Mouse (Mus musculus): Measurements from ENCODE around the gene Ubc. TPM values are rescaled to one million over a fixed set of nuclear protein-coding genes. Genes with fewer than 3 reads are reported as not detected.

Gene Ubc
- polyA plus RNA-seq, 1 experiment from 2014 or later: 875 TPM

DNA sequence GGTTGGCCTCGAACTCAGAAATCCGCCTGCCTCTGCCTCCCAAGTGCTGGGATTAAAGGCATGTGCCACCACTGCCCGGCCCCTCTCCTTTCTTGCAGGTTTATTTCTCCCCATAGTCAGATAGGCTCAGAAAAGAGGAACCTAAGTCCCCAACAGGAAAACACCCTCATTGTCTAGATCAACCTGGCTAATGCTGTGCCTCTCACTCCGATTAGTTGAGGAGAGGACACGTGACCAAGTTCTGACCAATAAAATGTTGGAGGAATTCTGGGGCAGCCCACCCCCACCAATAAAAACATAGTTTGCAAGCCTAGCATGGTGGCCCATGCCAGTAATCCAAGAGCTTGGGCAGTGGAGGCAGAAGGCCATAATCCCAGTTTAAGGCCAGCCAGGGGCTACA lies 38.1 kb downstream of the Ubc start:
- no peak overlapping the region for H3K4me2 ChIP-seq (replicated peaks)

DNA sequence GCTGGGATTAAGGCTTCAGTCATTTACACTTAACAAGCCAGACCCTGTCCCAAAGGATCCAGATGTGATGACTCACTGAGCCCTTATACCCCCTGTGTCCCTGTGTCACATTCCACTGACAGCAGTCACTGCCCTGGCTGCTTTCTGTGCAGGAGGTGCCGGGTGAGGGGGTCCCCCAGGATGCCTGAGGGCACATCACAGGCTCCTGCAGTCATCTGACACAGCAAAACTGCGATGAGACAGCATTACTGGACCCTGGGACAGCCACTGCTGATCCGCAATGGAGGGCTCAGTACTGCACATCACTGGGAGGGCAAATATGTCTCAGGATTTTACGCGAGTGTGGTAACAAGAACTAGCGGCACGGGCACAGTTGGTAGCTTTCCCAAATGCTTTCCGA lies 38.9 kb downstream of the Ubc start:
- WGBS: 81% methylated on average over 8 of the region's 8 CpGs
- H3K27me3 ChIP-seq (replicated peaks): no peaks in the 10 kb centered on the region
- H3K4me1 ChIP-seq (replicated peaks): no peaks in the 10 kb centered on the region
- no peak overlapping the region for H3K9ac ChIP-seq
- ATAC-seq: no peak
- no peak overlapping the region for H3K4me3 ChIP-seq (replicated peaks)
- H3K4me2 ChIP-seq (replicated peaks): no peak overlapping the region
- H3K9me3 ChIP-seq: no peaks in the 10 kb centered on the region
- H3K27ac ChIP-seq: no peak overlapping the region
- no peaks in the 10 kb centered on the region for H3K36me3 ChIP-seq

More for the DNA sequence above, 38.1 kb downstream of the Ubc start:
- ATAC-seq: no peak
- H3K4me3 ChIP-seq (replicated peaks): no peak overlapping the region
- no peaks in the 10 kb centered on the region for H3K9me3 ChIP-seq
- H3K36me3 ChIP-seq: no peaks in the 10 kb centered on the region
- no peak overlapping the region for H3K27ac ChIP-seq
- no peaks in the 10 kb centered on the region for H3K4me1 ChIP-seq (replicated peaks)
- H3K27me3 ChIP-seq (replicated peaks): no peaks in the 10 kb centered on the region
- WGBS: 92% methylated on average over 5 of the region's 5 CpGs
- no peak overlapping the region for H3K9ac ChIP-seq

DNA sequence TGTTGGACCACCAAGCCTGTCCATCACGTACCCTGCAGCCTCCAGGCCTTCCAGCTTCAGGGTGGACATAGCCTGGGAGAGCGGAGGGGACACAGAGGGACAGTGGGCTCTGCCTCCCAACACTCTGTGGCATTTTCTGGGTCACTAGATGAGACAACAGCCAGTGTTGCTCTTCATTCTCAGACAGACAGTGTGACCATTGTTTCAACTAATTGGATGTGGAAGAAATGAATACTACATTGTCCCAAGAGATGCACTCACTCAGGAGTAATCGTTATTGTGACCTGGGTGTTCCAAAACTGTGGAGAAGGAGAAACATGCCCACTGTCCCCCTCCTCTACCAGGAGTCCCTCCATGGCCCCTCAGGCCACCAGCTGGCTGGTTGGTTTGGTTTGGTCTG lies 40.6 kb downstream of the Ubc start:
- Histone ChIP-seq H3K9me3 (no peaks in the 10 kb centered on the region), H3K4me2 (replicated peaks) (no peak overlapping the region), H3K27me3 (replicated peaks) (no peaks in the 10 kb centered on the region), H3K27ac (no peak overlapping the region), H3K36me3 (no peaks in the 10 kb centered on the region), H3K4me1 (replicated peaks) (no peaks in the 10 kb centered on the region), H3K4me3 (replicated peaks) (no peak overlapping the region), H3K9ac (no peak overlapping the region)
- no peak for ATAC-seq
- WGBS: 88% methylated on average over 3 of the region's 3 CpGs

DNA sequence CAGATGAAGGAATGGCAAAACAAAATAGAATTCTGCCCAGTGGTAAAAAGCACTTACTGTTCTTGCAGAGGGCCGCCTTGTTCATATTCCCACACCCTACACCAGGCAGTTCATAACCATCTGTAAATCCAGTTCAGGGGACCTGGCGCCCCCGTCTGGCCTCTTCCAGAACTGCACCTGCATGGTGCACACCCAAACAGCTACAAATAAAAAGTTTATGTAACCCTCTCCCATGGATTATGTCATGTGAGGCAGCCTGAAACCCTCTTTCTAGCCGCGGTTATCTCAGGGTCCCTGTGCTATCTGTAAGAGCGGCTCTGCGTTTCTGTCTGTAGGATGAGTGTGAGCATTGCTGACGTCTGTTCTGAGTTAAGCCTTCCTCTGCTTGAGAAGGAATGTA lies 41.5 kb downstream of the Ubc start:
- Histone ChIP-seq H3K9me3 (no peaks in the 10 kb centered on the region), H3K27ac (no peak overlapping the region), H3K27me3 (replicated peaks) (no peaks in the 10 kb centered on the region), H3K4me1 (replicated peaks) (no peaks in the 10 kb centered on the region), H3K4me2 (replicated peaks) (no peak overlapping the region), H3K4me3 (replicated peaks) (no peak overlapping the region), H3K9ac (no peak overlapping the region), H3K36me3 (no peaks in the 10 kb centered on the region)
- peak; percentile 44; the same call in 1 of the 2 replicates for ATAC-seq
- 38% methylated on average over 8 of the region's 8 CpGs for WGBS

DNA sequence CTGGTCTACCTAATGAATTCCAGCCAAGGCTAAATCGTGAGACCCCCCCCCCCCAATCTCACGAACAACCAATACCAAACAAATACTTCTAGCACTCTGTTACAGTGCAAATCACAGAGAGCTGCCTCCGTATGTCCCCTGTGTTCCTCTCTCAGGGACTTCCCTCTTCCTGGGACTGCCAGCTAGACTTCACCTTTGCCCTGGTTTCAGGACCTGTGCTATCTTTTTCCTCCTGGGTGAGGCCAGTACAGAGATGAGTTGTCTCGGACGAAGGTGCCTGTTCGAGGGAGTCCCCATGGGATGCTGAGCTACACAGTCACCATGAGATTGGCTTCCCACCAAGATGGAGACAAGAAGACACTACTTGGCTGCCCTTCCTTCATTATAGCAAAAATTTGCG lies 41.9 kb downstream of the Ubc start:
- peak; percentile 70 for ATAC-seq
- H3K4me3 ChIP-seq (replicated peaks): no peak overlapping the region
- no peaks in the 10 kb centered on the region for H3K27me3 ChIP-seq (replicated peaks)
- H3K36me3 ChIP-seq: no peaks in the 10 kb centered on the region
- no peak overlapping the region for H3K9ac ChIP-seq
- no peaks in the 10 kb centered on the region for H3K4me1 ChIP-seq (replicated peaks)
- WGBS: 67% methylated on average over 7 of the region's 7 CpGs
- no peak overlapping the region for H3K4me2 ChIP-seq (replicated peaks)
- H3K9me3 ChIP-seq: no peaks in the 10 kb centered on the region
- no peak overlapping the region for H3K27ac ChIP-seq

DNA sequence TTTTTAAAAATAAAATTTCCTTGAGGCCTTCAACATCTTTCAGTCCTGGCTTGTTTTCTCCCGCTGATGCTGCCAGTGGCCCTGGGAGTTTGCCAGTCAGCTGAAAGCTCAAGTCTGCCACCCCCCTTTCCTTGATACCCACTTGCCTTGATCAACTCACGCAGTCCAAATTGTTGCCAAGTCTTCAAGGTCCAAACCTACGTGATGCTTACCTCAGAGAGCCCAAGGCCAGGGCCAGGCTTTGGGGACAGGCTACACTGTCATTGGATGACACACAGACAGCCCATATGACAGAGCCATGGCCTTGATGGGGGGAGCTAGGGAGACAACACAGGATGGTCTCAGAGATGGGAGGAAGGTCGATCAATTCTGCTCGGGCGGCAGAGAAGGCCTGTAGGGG lies 45.7 kb downstream of the Ubc start:
- 95% methylated on average over 6 of the region's 6 CpGs for WGBS
- no peak for ATAC-seq
- H3K27me3 ChIP-seq (replicated peaks): no peaks in the 10 kb centered on the region

DNA sequence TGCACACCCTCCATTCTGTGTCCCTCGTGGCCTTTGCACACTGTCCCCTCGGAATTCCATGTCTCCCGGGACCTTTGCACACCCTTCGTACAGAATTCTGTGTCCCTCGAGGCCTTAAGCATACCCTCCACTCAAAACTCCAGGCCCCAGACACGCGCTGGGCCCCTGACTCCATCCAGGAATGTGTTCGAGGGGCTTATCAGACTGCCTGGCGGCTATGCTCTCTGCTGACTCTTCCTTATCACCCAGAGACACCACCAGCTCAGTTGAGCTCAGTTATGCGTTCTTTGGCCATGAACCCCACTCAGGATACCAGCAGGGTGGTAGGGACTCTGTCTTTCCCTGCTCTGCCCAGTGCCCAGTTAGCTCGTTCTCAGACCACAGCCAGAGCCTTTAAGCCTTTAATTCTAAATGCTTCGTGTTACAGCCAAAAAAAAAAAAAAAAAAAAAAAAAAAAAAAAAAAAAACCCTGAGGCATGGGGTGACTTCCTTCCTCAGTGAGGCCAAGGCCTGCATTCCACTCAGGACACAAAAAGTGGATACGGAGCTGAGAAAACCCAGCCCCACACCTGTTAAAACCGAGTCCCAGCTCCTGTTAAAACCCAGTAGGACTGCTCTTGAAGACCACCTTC lies 48.4 kb downstream of the Ubc start:
- H3K4me3 ChIP-seq (replicated peaks): peak overlapping the region; percentile 84
- 47% methylated on average over 14 of the region's 14 CpGs for WGBS

More for the DNA sequence above, 45.7 kb downstream of the Ubc start:
- H3K9ac ChIP-seq: no peak overlapping the region
- H3K36me3 ChIP-seq: no peaks in the 10 kb centered on the region
- no peak overlapping the region for H3K4me2 ChIP-seq (replicated peaks)
- no peak overlapping the region for H3K27ac ChIP-seq
- H3K4me1 ChIP-seq (replicated peaks): peaks cover 13% of the 10 kb centered on the region
- no peaks in the 10 kb centered on the region for H3K9me3 ChIP-seq
- no peak overlapping the region for H3K4me3 ChIP-seq (replicated peaks)

DNA sequence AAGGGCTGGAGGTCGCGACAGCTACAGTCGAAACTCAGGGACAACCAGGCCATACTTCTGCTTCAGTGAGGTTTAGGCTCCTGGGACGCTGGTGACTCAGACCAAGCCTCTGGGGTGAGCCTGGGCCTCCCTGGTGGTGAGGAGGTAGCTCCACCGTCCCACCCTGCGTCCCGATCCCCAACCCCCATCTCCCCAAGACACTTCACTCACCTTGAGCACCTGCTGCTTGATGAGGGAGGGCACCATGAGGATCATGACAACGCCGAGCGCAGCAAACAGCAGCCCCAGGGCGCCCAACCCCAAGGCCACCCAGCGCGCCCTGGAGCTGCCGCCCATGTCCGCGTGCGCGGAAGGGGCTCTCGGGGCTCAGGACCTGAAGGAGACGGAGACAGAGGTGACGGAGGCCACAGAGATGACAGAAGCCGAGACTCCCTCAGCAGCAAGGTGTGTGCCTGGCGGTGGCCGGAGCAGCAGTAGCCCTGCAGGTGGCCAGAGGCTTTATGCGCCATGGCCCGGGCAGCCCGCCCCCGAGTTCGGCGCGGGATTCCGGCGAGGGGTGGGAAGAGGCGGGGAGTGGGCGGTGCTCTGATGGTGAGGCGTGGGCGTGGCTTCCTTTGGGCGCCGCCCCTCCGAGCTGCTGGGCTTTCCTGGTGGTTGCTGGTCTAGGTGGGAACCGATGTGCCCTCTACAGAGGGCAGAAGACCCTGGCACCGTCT lies 49.3 kb downstream of the Ubc start, which contains the start of gene Scarb1:
Gene Scarb1, minus strand, starts transcription at position 548 of the 716 bp plus-strand sequence.
- no peaks in the 10 kb centered on the region for H3K36me3 ChIP-seq
- no peaks in the 10 kb centered on the region for H3K9me3 ChIP-seq
- under 1% methylated on average over 42 of the region's 42 CpGs for WGBS
- ATAC-seq: peak; percentile 92
- peak within 1 kb of the TSS; percentile 76 for H3K9ac ChIP-seq
- H3K27ac ChIP-seq: peak within 1 kb of the TSS; percentile 20
- H3K4me2 ChIP-seq (replicated peaks): peak within 1 kb of the TSS; percentile 86
- H3K27me3 ChIP-seq (replicated peaks): no peaks in the 10 kb centered on the region
- peaks cover 22% of the 10 kb centered on the region for H3K4me1 ChIP-seq (replicated peaks)
- H3K4me3 ChIP-seq (replicated peaks): peak within 1 kb of the TSS; percentile 84

More for the DNA sequence above, 48.4 kb downstream of the Ubc start:
- Histone ChIP-seq H3K27ac (no peak overlapping the region), H3K4me2 (replicated peaks) (peak overlapping the region; percentile 86), H3K4me1 (replicated peaks) (peaks cover 22% of the 10 kb centered on the region), H3K9ac (0 out of 2 replicates have a peak overlapping the region, but pooled peaks have one; percentile 76), H3K36me3 (no peaks in the 10 kb centered on the region), H3K9me3 (no peaks in the 10 kb centered on the region), H3K27me3 (replicated peaks) (no peaks in the 10 kb centered on the region)
- peak; percentile 15; the same call in 1 of the 2 replicates for ATAC-seq

DNA sequence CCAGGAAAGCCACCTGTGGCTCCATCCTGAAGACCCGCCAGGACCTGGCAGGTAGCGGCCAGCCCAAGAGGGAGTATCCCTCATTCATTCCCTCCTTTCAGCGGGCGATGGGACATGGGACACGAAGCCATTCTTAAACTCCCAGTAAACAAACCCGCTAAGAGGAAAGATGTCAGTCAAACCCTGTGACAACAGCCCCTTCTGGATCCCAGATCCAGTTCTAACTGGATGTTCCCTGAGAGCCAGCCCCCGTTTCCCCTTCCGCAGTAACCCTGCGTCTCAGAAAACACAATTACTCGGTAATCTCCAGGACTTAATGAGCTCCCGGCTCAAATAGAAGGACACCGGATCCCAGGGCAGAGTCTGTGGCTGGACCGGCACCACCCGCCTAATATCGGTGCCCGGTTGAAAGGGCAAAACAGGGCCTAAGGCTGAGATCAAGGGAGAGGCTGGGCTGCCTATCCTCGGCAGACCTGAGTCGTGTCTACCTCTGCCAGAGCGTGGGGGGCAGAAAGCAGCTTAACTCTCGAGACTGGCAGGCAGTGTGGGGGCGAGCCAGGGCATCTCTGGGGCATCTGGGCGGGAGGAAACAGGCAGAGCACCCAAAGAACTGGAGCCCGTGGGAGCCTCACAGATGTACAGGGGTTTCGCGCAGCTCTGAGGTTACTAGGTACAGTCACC lies 50.0 kb downstream of the Ubc start:
- Histone ChIP-seq H3K4me2 (replicated peaks) (peak overlapping the region; percentile 86), H3K27ac (peak overlapping the region; percentile 28; the same call in 1 of the 2 replicates), H3K36me3 (no peaks in the 10 kb centered on the region), H3K9ac (peak overlapping the region; percentile 76), H3K4me3 (replicated peaks) (peak overlapping the region; percentile 84), H3K9me3 (no peaks in the 10 kb centered on the region), H3K4me1 (replicated peaks) (peaks cover 22% of the 10 kb centered on the region), H3K27me3 (replicated peaks) (no peaks in the 10 kb centered on the region)
- ATAC-seq: peak; percentile 7; the same call in 1 of the 2 replicates
- WGBS: 7% methylated on average over 25 of the region's 25 CpGs

DNA sequence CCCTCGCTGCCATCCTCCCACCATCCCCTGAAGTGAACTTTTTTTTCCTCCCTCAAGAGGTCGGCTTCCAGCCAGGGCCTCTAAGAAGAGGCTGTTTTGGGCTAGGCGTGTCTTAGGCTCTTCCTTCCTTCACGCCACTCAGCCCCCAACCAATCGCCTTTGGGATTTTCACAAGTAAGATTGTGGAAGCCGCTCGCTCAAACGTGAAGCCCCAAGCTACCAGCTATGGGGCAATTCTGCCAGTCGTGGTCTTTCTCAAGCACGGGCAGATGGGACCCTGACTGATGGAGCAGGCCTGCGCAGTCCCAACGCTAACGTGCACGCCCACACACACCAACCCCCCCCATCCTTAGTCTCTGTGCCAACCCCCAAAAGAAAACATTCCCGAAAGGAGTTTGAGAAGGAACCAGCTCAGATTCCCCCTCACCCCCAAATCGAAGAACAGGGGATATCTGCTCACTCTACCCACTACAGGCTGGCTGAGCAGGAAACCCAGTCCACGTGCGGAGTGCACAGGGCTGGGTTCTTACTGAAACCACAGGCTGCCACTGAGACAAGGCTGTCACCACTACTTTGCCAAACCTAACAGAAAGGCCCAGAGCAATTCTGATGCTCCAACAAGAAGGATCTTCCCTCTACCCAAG lies 50.8 kb downstream of the Ubc start:
- Histone ChIP-seq H3K36me3 (no peaks in the 10 kb centered on the region), H3K4me3 (replicated peaks) (peak overlapping the region; percentile 84), H3K27me3 (replicated peaks) (no peaks in the 10 kb centered on the region), H3K4me1 (replicated peaks) (peaks cover 22% of the 10 kb centered on the region), H3K9me3 (no peaks in the 10 kb centered on the region), H3K27ac (peak overlapping the region; percentile 28; the same call in 1 of the 2 replicates), H3K9ac (peak overlapping the region; percentile 76), H3K4me2 (replicated peaks) (peak overlapping the region; percentile 86)
- WGBS: 14% methylated on average over 18 of the region's 18 CpGs
- ATAC-seq: no peak

DNA sequence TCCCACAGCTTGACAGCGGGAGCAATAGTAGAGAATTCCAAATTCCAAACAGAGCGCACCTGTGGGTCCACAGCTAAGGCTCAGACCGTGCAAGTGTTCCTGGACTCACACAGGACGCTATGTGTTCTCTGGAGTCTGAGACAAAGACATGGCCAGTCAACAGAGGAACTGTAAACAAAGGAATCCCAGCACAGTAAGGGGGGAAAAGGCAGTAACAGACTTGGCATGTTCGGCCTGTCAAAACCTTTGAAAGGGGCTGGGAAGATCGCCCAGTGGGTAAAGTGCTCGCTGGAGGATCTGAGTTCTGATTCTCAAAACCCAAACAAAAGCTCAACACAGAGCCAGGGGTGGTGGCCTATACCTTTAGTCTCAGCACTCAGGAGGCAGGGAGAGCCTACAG lies 52.5 kb downstream of the Ubc start:
- Histone ChIP-seq H3K4me3 (replicated peaks) (no peak overlapping the region), H3K4me1 (replicated peaks) (peaks cover 22% of the 10 kb centered on the region), H3K9me3 (no peaks in the 10 kb centered on the region), H3K27ac (no peak overlapping the region), H3K9ac (no peak overlapping the region), H3K27me3 (replicated peaks) (no peaks in the 10 kb centered on the region), H3K4me2 (replicated peaks) (no peak overlapping the region), H3K36me3 (no peaks in the 10 kb centered on the region)
- WGBS: 80% methylated on average over 7 of the region's 7 CpGs
- no peak for ATAC-seq

DNA sequence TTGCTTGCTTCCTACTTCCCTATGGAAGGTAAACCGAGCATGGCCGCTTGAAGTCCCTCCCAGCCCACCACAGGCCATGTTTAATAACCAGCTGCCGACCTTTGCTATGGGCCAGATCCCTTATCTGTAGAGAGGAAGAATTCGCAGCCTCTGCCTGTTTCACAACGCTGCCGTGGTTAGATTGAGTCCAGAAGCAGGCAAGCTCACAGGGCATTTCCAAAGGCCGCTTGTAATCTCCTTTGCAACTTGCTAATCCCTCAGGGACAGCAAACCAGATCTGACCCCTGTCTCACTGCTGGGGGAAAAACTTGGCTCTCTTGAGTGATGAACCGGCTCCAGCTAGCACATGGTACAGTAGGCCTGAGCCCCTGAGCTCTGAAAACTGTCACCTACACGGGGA lies 53.0 kb downstream of the Ubc start:
- ATAC-seq: 0 out of 2 replicates have a peak, but pooled peaks have one; percentile 8
- Histone ChIP-seq H3K4me2 (replicated peaks) (peak overlapping the region; percentile 3; the same call in 1 of the 2 replicates), H3K36me3 (no peaks in the 10 kb centered on the region), H3K27me3 (replicated peaks) (no peaks in the 10 kb centered on the region), H3K9ac (peak overlapping the region; percentile 8; the same call in 1 of the 2 replicates), H3K9me3 (no peaks in the 10 kb centered on the region), H3K4me1 (replicated peaks) (peaks cover 22% of the 10 kb centered on the region), H3K4me3 (replicated peaks) (no peak overlapping the region), H3K27ac (peak overlapping the region; percentile 53)
- 34% methylated on average over 9 of the region's 9 CpGs for WGBS
